Mouse (Mus musculus) adrenal gland, postnatal 10 days (tissue): ENCODE results near the gene Pnpla5. TPM values are rescaled to one million over a fixed set of nuclear protein-coding genes. Genes with fewer than 3 reads are reported as not detected.

Experiments
- DNase-seq: peaks from one replicate; pipeline ENCODE4 v3.0.0; 2021; ENCODE audit warnings: mixed read lengths
- microRNA-seq: library from miRNA; unstranded; fragments of <30 nt; microRNA quantifications from one replicate; pipeline ENCODE4 v1.2.0, GENCODE M21; 2021
- total RNA-seq, 2 experiments: library from RNA; stranded (reverse); gene quantifications; 2 replicates each; pipeline ENCODE4 v1.2.3; 2021

Pnpla5 gene
- total RNA-seq, 2 experiments from 2014 or later: 0.12 to 0.18 TPM

DNA sequence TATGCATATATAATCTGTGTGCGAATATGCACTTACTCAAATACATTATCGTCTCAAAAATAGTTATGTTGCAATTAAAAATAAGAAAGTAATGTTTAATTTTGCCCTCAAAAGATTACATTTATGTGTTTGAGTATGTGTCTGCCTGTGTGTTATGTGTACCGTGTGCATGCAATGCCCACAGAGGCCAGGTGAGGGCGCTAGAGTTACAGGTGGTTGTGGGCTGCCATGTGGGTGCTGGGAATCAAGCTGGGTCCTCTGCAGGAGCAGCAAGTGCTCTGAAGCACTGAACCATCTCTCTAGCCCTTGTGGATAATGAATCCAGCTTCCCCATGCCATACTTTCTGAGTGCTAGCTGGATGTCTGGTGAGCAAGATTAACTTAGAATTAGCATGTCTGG is 57.3 kb downstream of the Pnpla5 start:
- DNase-seq: no peak

DNA sequence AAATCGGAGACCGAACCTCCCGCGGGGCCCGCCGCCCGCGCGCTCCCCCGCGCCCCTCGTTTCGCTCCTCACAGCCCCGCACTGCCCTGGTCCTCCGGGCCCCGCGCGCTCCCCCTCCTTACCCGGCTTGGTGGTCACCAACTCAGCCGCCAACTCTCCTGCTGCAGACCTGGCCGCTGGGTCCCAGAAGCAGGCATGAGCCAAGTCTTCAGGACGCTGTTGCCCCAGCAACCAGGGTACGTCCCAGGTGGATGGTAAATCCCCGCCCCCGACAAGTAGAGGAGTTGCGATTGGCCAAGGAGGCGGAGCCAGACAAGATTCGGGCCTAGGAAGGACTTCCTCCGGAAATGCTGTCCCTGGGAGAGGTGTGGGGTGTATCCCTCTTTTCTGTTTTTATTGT is 57.8 kb downstream of the Pnpla5 start, which contains the start of gene Efcab6:
Gene Efcab6 (minus strand): TSS at position 240 of the 400 bp plus-strand sequence.
- no peak for DNase-seq

Small RNAs within 50 kb of the gene (microRNA-seq; reads per million reads assigned to microRNA genes)
- gene Mir6392: not detected

Other genes starting within 250 kb of the Pnpla5 start
- under 1 TPM in 1 of 2 experiments, not detected in 1; 0.67 TPM for gene Efcab6, start 57.8 kb downstream of the Pnpla5 start, total RNA-seq
- gene Sult4a1, start 17.4 kb downstream of the Pnpla5 start, total RNA-seq: 10 to 100 TPM in 1 of 2 experiments, 1 to 10 TPM in 1; 6.7 to 12.4 TPM
- gene Pnpla3, start 44.7 kb upstream of the Pnpla5 start, total RNA-seq: 10 to 100 TPM; 47.6 to 65.6 TPM
- 100 to 1,000 TPM; 240 to 293 TPM for gene Samm50, start 69.1 kb upstream of the Pnpla5 start, total RNA-seq
- 10 to 100 TPM; 33.2 to 42.1 TPM for gene Parvb, start 108.9 kb upstream of the Pnpla5 start, total RNA-seq
- 1 to 10 TPM; 3.6 to 4.4 TPM for gene Parvg, start 200.9 kb upstream of the Pnpla5 start, total RNA-seq